Mouse (Mus musculus): ENCODE measurements at regions not wholly inside any gene's neighbourhood (a gene's known extent, or its start where the extent isn't known, plus 50 kb on each side); places are given as distances from the start of the nearest gene placed in this dataset.
A peak's percentile ranks its signal among the peaks of the same experiment; 100 is the strongest.

DNA sequence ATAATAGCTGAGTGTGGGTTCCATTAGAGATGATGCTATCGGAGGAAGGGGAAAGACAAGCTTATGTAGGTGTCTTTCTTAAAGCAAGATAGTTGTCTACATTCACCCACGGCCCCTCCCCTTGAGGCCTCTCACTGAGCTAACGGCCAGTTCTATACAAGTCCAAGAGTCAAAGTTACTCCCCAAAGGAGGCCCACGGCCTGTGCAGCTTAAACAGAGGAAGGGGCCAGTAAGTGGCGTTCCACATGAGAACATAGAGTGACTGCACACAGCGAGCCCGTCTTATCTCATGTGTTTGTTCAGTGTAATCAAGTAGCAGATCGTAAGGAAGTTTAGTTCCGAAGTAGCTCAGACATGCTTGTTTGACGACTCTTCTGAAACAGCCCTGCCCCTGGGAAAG, 153.0 kb upstream of the Nfe2l3 start:
- DNase-seq (ENCODE audit: low read depth, low spot score): no peak

DNA sequence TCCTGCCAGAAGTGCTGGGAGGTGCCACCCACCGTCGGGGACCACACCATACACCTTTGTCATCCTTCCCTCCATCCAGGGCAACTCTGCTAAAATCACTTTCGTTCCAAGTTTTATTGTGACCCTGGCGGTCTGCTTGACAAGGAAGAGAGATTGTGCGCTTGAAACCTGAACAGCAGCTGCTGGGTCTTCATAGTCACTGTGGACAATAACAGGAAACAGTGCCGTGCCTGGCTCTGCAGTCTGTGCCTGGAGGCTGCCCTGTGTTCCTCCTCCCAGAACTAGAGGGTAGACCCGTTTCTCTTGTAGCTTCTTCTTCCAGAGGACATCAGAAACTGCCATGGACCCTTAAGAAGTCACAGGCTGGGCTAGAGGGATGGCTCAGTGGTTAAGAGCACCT, 152.2 kb upstream of the Nfe2l3 start:
- no peak for DNase-seq (ENCODE audit: low read depth, low spot score)

DNA sequence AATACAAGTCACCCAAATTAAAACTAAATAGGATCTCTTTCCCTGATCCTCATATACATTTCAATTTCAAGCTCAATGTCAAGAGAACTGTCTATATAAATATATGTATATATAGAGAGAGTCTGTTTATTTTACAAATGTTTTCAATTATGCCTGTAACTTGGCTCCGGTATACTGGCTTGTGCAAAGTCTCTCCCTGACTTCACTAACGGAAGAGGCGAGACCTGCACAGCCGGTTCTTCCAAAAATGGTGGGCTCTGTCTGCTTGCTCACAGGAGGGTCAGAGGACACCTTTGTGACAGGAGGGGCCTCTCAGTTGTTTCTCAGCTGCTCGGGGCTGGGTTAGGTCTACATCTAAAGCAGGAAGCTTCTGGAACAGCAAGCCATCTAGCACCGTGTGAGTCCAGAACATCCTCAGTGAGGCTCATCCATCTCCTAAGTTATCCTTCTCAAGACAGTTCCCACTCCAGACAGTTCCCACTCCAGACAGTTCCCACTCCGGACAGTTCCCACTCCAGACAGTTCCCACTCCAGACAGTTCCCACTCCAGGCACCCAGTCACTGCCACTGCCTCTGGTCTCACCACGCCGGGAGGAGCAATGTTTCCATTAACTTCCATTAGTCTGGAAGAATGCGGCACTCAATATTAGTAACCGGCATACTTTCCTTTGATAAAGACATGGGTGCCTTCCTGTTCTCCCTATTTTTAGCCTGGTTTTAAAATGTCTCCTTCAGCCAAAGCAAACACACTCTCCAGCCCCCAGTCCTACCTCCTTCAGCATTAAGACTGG, 148.4 kb upstream of the Nfe2l3 start:
- no peak for DNase-seq (ENCODE audit: low read depth, low spot score)

DNA sequence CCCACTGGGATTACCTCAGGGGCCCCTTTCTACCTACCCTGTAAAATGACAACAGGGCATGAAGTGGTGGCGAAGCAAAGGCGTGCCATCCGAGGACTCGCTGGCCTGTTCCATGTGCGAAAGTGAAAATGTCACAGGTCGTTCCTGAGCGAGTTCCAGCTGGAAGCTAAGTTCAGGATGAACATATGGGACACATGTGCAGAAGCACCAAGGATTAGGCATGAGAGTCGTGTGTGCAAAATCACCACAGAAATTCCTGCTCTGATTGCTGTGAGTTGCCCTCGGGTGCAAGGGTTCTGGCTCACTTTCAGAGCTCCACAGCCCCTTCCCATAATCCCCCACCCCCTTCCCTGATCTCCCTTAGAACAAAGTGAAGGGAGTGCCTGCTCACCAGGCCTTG, 147.6 kb upstream of the Nfe2l3 start:
- DNase-seq (ENCODE audit: low read depth, low spot score): no peak

DNA sequence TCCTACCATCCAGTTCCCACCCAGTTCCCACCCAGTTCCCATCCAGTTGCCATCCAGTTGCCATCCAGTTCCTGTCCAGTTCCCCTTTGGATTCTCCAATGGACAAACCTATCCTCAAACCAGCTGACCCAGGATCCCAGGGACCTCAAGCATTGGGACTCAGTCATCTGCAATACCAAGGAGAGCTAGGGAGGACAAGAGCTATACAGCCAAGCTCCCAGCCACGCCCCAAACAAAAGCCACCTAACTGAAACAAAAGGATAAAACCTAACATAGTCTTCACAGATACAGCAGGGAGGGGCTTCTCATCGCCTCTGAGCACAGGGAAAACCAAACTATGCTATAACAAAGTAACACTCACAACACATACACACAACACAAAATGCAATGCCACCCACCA, 145.6 kb upstream of the Nfe2l3 start:
- no peak for DNase-seq (ENCODE audit: low read depth, low spot score)

DNA sequence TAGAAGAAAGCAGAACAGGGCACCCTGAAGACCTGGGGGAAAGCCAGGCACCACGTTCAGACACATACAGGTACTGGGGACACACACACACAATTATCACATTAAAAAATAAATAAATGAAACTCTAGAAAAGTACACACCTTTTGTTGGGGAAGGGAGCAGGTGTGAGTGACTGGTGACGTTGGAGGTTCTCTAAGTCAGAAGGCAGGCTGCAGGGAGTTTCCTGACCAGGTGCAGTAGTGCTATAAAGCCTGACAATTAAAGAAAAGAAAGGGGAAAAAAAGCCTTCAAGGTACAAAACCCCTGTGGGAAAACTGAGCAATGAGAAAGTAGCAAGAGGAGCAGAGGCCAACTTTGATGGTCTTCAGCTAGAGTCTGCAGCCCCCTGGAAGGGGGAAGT, 145.1 kb upstream of the Nfe2l3 start:
- DNase-seq (ENCODE audit: low read depth, low spot score): no peak

DNA sequence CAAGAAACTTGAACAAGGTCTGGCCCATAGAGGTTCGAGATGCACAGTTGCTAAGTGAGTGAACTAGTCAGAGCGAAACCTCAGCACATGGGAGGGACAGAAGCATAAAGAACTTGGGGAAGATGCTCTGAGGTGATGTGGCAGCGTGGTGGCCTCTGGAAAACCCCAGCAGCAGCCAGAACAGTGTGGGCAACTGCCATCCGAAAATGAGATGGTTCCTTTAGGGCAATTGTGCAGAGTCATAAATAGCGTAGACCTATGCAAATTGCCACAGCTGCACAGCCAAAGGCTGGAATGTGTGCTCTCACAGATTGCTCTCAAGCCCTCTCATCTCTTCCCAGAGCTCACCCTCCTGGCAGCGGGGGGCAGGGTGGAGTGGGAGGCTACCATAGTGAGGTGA, 144.7 kb upstream of the Nfe2l3 start:
- DNase-seq (ENCODE audit: low read depth, low spot score): peak; percentile 7

DNA sequence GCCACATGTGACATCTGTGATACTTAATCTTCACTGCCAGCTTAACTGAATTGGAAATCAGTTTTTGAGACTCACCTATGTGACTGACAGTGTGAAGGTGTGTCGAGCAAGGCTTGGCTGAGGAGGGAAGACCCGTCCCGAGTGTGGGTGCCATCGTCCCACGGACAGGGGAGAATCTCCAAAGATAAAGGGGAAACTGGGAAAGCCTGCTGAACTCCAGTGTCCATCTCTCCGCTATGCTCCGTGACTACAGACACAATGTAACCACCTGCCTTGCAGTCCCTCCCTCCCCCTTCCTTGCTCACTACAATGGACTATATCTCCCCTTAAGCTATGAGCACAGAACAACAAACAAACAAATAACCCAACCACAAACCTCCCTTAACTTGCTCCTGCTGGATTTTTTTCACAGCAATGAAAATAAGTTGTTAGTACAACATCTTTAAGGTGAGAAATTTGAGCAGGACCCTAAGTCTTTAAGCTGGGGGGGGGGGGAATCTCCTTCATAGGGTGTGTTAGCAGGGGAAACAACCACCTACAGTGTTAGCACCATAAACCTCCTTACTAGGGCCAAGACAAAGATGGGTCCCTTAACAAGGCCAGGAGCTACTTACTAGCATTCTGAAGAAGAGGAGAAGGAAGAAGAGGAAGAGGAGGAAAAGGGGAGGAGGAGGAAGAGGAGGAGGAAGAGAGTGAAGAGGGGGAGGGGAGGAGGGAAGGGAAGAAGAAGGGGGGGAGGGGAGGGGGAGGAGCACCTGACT, 144.0 kb upstream of the Nfe2l3 start:
- DNase-seq (ENCODE audit: low read depth, low spot score): no peak

DNA sequence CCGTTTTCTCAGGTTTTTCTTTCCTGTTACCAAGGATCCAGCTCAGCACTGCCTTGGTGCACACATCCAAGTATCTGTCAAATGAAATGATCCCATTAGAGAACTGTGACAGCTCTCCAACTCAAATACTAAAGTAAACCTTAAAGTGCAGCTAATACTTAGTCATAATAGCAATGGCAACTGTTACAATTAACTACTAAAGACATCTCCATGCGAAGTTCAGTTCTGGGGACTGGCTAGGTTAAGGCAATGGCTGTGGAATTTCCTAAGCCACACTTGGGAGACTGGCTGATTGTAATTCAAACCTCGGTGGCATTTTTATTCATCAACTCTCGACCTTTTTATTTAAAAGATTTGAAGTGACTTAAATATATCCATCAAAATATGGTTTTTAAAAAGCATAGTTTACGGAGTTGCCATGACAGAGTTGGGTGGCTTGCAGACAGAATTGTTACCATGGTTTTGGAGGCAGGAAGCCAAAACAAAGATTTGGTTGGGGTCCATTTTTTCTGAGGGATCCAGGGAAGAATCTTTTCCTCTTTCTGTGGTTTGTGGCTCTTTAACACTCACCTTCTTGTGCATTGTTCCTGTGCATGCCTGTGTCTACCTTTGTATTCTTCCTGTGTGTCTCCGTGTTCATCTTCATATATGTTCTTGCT, 143.3 kb upstream of the Nfe2l3 start:
- no peak for DNase-seq (ENCODE audit: low read depth, low spot score)

DNA sequence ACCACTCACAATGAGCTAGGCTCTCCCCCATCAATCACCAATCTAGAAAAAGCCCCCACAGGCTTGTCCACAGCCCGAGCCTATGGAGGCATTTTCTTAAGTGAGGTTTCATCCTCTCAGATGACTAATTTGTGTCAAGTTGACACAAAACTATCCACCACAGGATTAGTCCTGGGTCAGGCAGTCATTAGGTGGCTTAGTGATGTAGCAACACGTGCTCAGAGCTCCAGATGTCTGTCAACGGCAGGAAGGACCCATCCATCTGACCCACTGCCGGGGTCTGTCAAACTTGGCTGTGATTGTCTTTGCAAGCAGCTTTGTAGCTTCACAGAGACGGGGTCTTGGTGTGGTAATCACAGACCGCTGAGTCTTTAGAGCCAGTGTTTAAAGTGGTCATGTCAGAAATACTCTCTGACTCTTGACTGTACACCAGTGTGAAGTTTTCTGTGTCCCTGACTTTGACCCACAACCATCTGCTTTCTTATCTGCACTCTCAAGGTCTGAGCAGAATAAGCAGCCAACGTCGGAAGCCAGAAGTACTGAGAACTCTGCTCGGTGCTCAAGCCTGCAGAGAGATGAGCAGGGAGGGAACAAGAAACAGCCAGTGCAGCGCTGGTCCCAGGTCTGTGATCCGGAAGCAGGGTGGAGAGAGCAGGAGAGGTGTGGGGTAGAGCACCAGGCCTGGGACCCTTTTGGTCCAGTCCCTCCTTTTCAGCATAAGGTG, 131.6 kb upstream of the Nfe2l3 start:
- no peak for DNase-seq (ENCODE audit: low read depth, low spot score)

DNA sequence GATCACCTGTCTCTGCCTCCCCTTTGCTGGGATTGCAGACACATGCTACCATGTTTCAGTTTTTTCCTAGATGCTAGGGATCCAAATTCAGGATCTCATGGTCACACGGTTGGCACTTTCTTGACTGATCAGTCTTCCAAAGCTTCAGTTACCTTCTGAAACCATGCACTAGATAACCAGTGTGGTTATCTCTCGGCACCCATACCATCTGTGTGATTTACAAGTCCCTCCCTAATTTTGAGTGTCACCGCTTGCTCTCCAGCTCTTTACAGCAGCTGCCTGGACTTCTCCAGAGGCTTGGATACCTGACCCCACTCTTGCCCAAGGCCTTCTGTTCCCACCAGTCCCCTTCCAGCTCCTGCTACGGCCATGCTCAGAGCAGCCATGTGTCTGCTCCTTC, 130.6 kb upstream of the Nfe2l3 start:
- DNase-seq (ENCODE audit: low read depth, low spot score): no peak

DNA sequence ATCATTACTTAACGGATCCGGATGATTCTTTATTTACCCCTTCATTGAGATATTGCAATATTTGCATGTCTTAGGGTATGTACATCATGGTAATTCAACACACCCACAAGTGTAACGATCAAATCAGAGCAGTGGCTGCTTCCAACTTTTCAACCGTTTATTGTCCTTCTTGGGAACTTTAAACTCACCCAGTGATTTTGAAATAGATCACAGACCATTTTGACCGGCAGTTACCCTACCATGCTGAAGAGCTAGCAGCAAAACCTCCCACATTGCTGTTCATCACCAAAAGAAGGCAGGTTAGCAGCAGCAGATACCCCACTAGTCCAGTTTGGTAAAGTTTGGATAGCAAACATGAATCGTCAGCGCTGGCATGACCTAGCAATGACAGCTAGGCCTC, 130.2 kb upstream of the Nfe2l3 start:
- no peak for DNase-seq (ENCODE audit: low read depth, low spot score)

DNA sequence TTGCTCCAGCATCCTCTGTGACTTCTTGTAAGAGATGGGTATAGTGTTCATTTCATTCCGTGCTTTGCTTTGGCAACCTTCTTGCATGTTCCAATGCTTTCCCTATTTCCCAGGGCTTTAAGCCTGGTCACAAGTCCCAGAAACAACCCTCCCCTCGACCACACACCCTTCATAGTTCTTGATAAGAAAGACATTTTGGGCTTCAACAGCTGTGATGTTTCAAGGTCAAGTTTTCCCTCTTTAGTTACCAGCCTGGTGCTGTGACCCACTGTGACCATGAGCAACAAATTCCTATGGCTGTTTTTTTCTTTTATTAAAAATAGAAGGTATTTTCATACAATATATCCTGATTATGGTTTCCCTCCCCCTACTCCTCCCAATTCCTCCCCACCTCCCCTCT, 114.1 kb upstream of the Nfe2l3 start:
- DNase-seq (ENCODE audit: low read depth, low spot score): no peak

DNA sequence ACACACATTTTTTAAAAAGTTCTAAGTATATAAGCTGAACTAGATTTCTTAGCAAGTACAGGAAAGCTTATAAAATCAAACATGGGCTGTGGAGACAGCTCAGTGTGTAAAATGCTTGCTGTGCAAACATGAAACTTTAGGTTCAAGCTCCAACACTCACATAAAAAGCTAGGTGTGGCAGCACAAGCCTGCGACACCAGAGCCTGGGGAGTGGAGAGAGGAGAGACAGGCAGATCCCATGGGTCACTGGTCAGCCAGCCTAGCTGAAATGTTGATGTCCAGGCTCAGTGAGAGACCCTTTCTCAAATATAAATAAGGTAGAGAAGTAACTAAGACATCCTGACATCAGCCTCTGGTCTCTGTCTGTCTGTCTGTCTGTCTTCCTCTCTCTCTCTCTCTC, 112.5 kb upstream of the Nfe2l3 start:
- DNase-seq (ENCODE audit: low read depth, low spot score): no peak

DNA sequence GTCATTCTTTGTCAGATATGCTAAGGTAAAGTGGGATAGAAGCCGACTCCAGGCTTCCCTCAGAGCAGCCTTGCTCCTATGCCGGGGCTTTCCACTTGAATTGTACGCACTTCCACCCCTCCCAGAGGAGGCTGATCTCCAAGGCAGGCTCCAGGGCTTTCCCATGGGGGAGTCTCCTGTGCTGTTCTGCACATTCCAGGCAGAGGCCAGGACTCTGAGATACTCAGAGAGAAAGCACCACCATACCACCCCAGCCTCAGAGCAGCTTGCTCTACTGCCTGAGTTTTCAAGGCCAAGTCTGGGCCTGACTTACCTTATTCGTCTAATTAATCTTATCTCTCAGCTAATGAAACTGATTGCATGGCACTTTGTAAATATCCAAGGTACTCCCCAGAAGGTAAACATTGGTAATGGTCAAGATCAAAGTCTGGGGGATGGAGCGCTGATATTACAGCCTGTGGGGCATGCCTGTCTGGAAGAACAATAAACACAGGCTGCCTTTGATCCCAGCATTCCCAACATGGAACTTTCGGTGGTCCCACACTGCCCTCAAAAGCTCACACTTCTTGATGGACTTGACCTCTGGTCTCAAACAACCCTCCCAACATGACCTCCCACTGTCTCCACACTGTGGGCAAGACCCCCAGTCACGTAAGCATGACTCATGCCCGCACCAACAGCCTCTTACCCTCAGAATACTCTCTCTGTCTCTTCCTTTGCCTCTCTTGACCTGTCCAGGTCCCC, 111.6 kb upstream of the Nfe2l3 start:
- no peak for DNase-seq (ENCODE audit: low read depth, low spot score)

DNA sequence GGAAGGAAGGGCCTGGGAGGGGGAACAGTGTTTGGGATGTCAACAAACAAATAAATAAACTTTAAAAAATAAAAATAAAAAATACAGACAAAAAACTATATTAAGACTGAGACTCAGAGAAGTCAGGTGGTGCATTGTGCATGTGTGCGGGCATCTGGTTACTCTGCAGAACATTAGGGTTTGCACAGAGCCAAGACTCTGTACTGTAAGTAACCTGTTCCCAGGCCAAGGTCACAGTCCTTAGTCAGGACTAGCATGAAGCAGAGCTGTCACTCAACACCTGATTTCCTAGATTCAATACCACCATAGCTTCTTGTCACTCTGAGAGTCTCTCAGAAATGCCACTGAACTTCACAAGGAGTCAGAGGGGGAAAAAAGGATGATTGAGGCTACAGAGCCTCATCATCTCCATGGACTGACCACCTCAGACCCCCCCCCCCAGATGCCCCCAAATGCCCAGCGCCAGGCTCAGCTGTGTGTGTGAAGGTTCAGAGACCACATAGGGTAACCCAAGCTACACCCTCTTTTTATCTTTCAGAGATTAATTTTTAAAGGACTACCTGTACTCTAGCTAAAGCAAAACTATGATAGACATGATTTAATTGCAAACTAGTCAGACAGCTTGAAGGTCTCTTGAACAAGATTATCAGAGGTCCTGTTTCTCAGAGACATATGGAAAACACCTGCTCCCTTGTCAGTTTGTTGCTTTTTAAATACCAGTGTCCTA, 106.2 kb upstream of the Nfe2l3 start:
- DNase-seq (ENCODE audit: low read depth, low spot score): no peak

DNA sequence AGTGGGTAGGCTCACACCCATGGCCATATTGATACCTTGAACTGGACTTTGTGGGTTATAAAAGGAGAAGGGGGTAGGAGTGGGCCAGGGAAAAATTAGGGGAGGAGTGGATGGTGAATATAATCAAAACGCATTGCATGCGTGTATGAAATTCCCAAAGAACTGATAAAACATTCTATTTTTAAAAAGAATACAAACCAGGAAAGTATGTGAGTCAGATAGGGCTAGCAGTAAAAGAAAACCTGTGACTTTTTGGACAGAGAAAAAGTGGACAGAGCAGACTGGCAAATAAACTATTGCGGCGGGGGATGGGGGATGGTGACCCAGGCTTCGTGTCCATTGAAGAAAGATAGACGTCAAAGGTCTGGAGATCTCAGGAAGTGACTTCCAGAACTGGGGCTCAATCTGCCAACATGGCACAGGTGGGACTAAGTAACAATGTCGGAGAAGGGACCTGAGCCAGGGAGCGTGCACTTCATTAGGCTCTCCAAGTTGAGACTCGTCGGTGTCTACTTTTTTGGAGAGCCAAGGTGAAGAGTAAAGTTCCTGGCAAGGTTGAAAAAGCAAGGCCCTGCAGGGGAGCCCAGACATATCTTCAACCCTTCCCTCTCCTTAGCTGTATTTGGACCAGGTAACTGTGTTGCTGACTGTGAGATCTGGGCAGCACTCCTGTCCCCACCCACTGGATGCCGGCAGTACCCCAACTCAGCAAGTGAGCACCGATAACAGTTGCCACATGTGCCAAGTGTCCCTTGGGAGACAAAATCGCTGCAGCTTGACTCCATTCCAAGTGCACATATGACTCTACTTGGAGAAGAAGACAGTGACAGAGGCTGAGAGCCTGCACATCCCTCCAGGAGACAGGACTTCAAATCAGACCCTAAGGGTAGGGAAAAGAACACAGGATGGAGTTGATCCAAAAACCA, 103.1 kb upstream of the Nfe2l3 start:
- DNase-seq (ENCODE audit: low read depth, low spot score): no peak

DNA sequence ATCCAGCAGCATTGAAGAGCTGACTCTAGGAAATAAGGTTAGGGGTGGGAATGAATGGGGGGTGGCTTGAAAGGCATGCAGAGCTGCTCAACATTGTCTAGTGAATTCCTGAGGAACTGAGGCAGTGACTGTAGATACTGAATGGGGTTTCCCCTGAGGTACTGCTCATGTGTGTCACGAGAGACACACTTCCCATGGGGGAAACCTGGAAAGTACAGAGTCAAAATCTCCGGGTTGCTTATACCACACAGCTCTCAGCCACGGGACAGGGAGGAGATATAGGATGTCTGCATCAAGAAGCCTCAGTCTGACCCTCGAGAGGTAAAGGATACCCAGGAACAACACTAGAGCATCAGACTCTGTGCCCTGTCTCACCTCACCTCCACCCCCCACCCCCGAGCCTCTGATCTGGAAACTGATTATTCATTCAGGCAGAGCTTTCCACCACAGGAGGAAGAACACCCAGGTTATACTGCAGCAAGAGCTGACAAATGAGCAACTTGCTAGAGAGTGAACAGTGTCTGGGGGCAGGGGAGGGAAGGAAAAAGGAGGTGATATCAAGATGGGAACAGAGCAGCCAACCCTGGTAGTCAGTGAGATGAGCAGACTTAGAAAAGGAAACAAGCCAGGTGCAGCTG, 102.3 kb upstream of the Nfe2l3 start:
- DNase-seq (ENCODE audit: low read depth, low spot score): no peak

DNA sequence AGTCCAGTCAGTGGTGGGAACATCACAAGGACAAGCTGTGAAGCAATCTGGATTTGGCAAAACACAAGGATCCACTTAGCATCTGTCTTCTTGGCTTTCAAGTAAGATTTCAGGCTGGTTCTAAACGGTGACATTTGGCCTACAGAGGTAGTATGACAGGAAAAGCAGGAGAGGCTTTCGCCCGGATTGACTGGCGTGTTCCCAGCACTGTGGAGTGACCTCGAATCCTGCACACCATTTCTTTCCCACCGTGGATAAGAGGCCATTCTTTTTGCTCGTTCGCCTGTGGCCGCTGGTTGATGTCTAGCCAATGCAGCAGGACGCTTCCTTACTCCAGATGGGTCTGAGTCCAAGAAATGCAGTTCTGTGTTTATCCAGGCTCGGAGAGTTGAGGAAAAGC, 99.6 kb upstream of the Nfe2l3 start:
- no peak for DNase-seq (ENCODE audit: low read depth, low spot score)

Measured in forelimb bud, embryonic 11.5 days (tissue).